Mouse (Mus musculus): ENCODE results near the gene Hes7.

Hes7 gene

DNA sequence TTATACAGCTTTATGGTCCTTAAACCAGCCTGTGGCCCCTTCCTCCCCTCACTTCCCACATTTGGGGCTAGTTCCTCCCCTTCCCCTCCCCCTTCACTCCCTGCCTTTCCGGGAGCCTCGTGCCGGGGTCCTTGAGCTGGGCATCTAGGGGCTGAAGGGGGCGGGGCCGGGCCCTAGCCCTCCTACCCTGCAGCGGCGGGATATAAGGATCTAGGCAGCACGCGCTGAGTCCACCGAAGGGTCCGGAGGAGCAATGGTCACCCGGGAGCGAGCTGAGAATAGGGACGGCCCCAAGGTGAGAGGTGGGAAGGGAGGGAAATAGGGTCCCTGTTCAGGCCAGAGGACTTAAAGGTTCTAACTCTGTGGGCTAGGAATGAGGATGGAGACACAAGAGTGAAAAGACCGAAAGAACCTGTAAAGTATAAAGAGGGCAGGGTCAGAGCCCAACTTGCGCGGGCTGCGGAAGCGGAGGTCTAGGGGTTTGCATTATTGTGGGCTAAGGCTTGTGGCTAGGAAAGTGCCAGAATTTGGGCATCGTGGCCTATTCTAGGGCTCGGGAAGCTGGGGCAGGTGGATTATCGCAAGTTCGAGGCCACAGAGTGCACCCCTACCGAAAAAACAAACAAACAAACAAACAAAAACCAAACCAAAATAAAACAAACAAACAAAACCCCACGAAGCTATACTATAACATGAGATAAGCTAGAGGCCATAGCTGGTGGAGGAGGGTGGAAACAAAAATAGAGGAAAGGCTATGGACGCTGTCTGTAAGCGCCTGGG lies at the start of gene Hes7:
TSS of gene Hes7 (plus strand) at position 184 of the 780 bp plus-strand sequence.
- peak; percentile 43 for DNase-seq (ENCODE audit: low spot score)

GRCm38 (mm10) chr11:69070590-69071222 lies 49.5 kb upstream of the Hes7 start, which contains the start of gene Tmem107:
Tmem107 (plus strand) TSS chr11:69070806.
- peak; percentile 96 for DNase-seq (ENCODE audit: low spot score)

GRCm38 (mm10) chr11:69071262-69071661 lies 48.9 kb upstream of the Hes7 start:
- peak; percentile 43 for DNase-seq (ENCODE audit: low spot score)

DNA sequence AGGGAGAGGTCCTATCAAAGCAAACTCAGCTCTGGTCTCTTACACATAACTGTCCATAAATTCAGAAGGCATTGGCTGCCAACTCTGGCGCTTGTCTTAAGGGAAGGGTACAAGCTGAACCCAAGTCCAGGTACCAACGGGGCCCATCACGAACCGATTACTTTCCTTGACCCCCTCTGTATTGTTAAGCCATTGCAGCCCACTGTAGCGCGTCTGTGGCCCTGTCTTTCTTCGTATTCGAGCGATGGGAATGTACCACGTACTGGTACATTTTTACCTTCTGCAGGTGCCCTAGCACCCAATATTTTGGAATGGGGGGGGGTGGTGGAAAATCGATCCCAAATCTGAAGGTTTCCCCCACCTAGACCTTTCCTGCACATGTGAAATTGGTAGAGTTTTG lies 48.0 kb upstream of the Hes7 start:
- no peak for DNase-seq (ENCODE audit: low spot score)

GRCm38 (mm10) chr11:69072666-69073064 lies 47.5 kb upstream of the Hes7 start:
- DNase-seq (ENCODE audit: low spot score): no peak

DNA sequence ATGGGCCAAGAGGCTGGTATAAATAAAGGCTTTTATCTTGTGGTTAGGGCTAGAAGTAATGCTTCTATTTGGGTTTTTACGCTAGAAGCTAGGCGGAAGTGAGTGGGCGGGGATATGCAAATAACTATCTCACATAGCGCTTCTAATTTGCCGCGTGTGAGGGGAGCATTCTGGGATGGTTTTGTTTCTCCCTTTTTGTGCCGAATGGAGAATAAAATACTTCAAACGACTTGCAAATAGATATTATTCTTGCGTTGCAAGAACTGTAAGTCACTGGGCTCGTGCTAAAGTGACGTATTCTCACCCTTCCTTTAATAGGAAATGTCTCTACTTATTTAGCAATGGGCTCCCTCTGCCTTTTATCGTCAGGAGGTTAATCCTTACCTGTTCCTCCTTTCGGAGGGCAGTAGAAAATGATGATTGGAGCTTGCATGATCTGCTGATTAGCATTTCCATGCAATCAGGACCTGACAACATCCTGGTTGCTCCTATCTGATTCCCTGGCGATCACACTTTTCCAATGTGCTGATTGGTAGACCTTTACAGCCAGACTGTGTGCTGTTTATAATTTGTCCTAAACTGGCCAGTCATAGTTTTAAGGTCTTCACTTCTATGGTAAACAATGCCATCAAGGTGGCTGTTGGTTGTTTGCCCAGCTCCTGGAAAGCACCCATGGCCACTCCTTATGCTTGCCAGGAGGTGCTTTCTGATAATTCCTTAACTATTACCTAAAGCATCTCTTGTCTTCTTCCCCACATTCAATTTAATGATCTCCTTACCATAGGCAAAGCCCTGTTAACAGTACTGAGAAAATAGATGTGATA lies 46.9 kb upstream of the Hes7 start:
- peak; percentile 93 for DNase-seq (ENCODE audit: low spot score)

- no peak for DNase-seq (ENCODE audit: low spot score)
These were observed 46.0 kb upstream of the Hes7 start for GRCm38 (mm10) chr11:69073951-69074775.

DNA sequence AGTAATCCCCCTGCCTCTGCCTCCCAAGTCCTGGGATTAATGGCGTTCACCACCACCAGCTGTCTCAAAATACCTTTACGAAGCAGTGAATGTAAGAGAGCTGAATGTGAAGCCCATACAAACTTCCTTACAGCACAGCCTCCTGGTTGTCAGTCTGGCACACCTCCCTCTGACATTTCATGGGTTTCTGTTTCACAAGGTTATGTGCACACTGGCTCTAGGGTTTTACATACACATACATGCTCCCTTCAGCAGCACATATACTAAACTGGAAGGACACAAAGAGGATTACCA lies 45.5 kb upstream of the Hes7 start:
- no peak for DNase-seq (ENCODE audit: low spot score)

- no peak for DNase-seq (ENCODE audit: low spot score)
These were observed 44.3 kb upstream of the Hes7 start for GRCm38 (mm10) chr11:69075764-69076479.

- no peak for DNase-seq (ENCODE audit: low spot score)
These were observed 43.6 kb upstream of the Hes7 start for GRCm38 (mm10) chr11:69076572-69076971.

DNA sequence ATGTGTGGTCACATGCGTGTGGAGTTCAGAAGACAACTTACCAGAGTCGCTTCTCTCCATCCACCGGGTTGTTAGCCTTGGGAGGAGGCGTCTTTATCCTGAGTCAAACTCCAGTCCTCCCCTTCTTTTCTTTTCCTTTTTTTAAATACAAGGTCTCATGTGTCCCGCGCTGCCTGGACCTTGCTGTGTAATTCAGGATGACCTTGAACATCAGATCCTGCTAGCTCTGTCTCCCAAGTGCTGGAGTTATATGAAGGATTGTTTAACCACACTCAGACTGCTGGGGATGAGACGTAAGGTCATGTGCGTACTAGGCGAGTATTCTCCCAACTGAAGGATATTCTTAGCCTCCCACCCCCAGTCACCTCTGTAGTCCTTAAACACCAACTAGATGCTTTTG lies 42.9 kb upstream of the Hes7 start:
- no peak for DNase-seq (ENCODE audit: low spot score)

- no peak for DNase-seq (ENCODE audit: low spot score)
These were observed 42.2 kb upstream of the Hes7 start for GRCm38 (mm10) chr11:69078041-69078440.

- peak; percentile 70 for DNase-seq (ENCODE audit: low spot score)
These were observed 41.3 kb upstream of the Hes7 start for GRCm38 (mm10) chr11:69078805-69079438.

- DNase-seq (ENCODE audit: low spot score): no peak
These were observed 39.9 kb upstream of the Hes7 start for GRCm38 (mm10) chr11:69080102-69080854.

- no peak for DNase-seq (ENCODE audit: low spot score)
These were observed 39.4 kb upstream of the Hes7 start for GRCm38 (mm10) chr11:69080855-69081222.

- no peak for DNase-seq (ENCODE audit: low spot score)
These were observed 38.6 kb upstream of the Hes7 start for GRCm38 (mm10) chr11:69081613-69082012.

DNA sequence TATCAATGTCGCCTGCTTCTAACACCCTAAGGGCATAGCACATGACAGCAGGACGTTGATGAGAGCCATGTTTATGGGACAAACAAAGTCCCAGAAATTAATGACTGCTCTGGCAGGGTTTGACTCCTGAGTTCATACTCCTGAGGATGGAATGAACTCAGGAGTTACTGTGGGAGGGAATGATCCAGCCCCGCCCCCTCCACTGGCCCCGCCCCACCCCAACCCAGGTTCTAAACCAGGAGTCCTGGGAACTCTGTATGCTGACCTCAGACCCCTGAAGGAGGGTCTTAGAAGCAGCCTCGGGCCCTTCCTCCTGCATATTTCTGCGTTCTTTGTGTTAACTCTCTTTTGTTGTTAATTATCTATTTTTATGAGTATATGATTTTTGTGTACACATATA lies 34.6 kb upstream of the Hes7 start:
- no peak for DNase-seq (ENCODE audit: low spot score)

GRCm38 (mm10) chr11:69086390-69086789 lies 33.8 kb upstream of the Hes7 start:
- no peak for DNase-seq (ENCODE audit: low spot score)

DNA sequence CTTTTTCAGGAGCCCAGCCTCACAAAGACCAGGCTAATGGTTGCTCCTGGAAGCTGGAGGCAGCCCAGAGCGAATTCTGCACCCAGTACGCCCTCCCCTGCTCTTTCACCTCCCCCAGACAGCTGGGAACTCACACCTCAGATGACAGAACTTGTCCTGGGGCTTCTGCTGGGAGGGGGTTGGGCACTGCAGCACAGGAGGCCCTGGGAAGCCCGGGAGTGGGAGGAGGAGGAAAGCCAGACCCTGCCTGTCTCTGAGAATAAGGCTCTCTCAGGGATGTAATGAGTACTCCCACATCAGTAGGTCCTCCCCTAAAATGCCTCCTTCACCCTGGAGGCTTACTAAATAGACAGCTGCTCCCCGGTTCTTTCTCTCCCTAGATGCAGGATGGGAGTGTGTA lies 33.1 kb upstream of the Hes7 start:
- peak; percentile 58 for DNase-seq (ENCODE audit: low spot score)

DNA sequence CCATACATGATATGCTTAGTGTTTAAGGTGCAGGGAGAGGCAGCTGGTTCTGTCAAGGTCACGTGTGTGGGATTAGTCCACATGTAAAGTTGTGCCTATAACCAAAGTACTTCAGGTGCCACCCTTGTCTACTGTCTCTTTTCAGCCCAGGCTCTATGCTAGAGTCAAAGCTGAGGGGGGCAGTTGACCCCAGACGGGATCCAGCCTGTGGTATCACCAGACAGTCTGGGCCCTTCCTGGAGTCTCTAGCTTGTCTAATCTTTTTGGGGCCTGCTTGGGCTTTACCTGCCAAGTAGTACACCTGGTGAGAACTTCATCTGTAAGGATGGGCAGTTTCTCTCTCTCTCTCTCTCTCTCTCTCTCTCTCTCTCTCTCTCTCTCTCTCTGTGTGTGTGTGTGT lies 32.6 kb upstream of the Hes7 start:
- DNase-seq (ENCODE audit: low spot score): no peak

Measured in MN1 (cell line).